Mouse (Mus musculus) ES-E14 (cell line): ENCODE data around the gene Tln1. TPM values are rescaled to one million over a fixed set of nuclear protein-coding genes. Genes with fewer than 3 reads are reported as not detected.

Experiments used
- DNase-seq: peaks from one replicate; pipeline ENCODE4 v3.0.0-alpha.2; 2013; ENCODE audit warnings: low read depth, low spot score
- H3K27ac ChIP-seq: 2 replicates; pipeline ENCODE4 v1.5.1; 2012; ENCODE audit warnings: low read depth, mild to moderate bottlenecking, low read length, moderate library complexity, mixed read lengths; ENCODE audit not compliant: poor library complexity, insufficient read depth, severe bottlenecking
- H3K36me3 ChIP-seq: 2 replicates; pipeline ENCODE4 v1.6.1; 2012; ENCODE audit warnings: mild to moderate bottlenecking, low read length, moderate library complexity, mixed read lengths; ENCODE audit not compliant: control insufficient read depth, poor library complexity, insufficient read depth, severe bottlenecking
- H3K4me1 ChIP-seq, 2 experiments: fragments of 150-350 bp in 1 of 2; sonication (generic) in 1 of 2; 2 replicates each; pipeline ENCODE4 v1.6.1; 2012; ENCODE audit warnings: low read length in 2 of 2, mild to moderate bottlenecking in 1 of 2, mixed read lengths in 1 of 2; ENCODE audit not compliant: control insufficient read depth in 2 of 2, insufficient read depth in 2 of 2, poor library complexity in 1 of 2
- H3K4me3 ChIP-seq, 2 experiments: fragments of 150-350 bp in 1 of 2; sonication (generic) in 1 of 2; 2 replicates each; pipeline ENCODE4 v1.5.1; 2012; ENCODE audit warnings: low read length in 2 of 2, low read depth in 1 of 2, mild to moderate bottlenecking in 1 of 2, mixed read lengths in 1 of 2; ENCODE audit not compliant: insufficient read depth in 1 of 2, poor library complexity in 1 of 2, severe bottlenecking in 1 of 2
- H3K9ac ChIP-seq: 2 replicates; pipeline ENCODE4 v1.6.1; 2012; ENCODE audit warnings: low read depth, mild to moderate bottlenecking, low read length, mixed read lengths; ENCODE audit not compliant: poor library complexity, insufficient read depth, severe bottlenecking
- H3K9me3 ChIP-seq: fragments of 150-350 bp; sonication (generic); 2 replicates; pipeline ENCODE4 v1.6.1; 2012; ENCODE audit warnings: low read depth, mild to moderate bottlenecking, low read length; ENCODE audit not compliant: control insufficient read depth, insufficient read depth
- CHD2 ChIP-seq: IDR thresholded peaks from 2 replicates; pipeline ENCODE4 v1.6.1; 2014; ENCODE audit warnings: mild to moderate bottlenecking, low read depth, low read length, inconsistent platforms
- HCFC1 ChIP-seq: IDR thresholded peaks from 2 replicates; pipeline ENCODE4 v1.6.1; 2012; ENCODE audit warnings: low read length, inconsistent platforms, borderline replicate concordance; ENCODE audit not compliant: insufficient read depth
- MAFK ChIP-seq: IDR thresholded peaks from 2 replicates; pipeline ENCODE4 v1.6.1; 2014; ENCODE audit warnings: mild to moderate bottlenecking, low read depth, low read length, inconsistent platforms; ENCODE audit not compliant: insufficient read depth
- ZC3H11A ChIP-seq: IDR thresholded peaks from 2 replicates; pipeline ENCODE4 v1.6.1; 2012; ENCODE audit warnings: low read depth, mild to moderate bottlenecking, inconsistent platforms, low read length, borderline replicate concordance
- ZNF384 ChIP-seq: IDR thresholded peaks from 2 replicates; pipeline ENCODE4 v1.6.1; 2012; ENCODE audit warnings: low read depth, low read length, inconsistent platforms
- in situ Hi-C, 2 experiments: fragments of 600-800 bp; cut with MboI; formaldehyde crosslinking; loops; one replicate each; pipeline ENCODE4 v1.15.1; 2025; ENCODE audit warnings: low sequenced_read_pairs in 2 of 2, inconsistent platforms in 1 of 2; ENCODE audit not compliant: unreplicated experiment in 2 of 2
- total RNA-seq: library from RNA; depleted of rRNA; stranded (reverse); fragments of 300-350 nt; gene quantifications from 2 replicates; pipeline ENCODE4 v1.2.3, GENCODE M21; 2012

The Tln1 gene
- total RNA-seq, 1 experiment = 105 TPM

DNA sequence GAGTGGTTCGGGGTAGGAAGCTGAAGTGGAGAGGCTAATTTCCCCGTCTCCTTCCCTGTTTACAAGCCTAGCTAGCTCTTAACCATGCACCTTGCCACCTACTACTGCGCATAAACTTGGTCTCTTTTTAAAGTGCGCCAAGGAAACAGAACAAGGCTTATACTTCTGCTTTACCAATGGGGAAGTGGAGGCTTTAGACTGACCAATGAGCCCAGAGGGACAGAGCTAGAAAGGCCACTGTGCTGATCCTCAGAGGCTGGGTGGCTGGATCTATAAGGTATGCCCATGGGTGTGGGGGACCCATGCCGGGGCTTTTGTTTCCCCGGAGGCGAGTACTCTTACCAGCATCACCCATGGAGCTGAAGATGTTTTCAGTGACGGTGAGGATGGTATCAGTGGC, 15.3 kb downstream of the Tln1 start:
- H3K4me3 ChIP-seq = no peak overlapping the region
- H3K27ac ChIP-seq = no peak overlapping the region
- no peak overlapping the region for H3K9ac ChIP-seq
- in situ Hi-C loops = no loop called here
- peaks cover 6% of the 10 kb centered on the region for H3K9me3 ChIP-seq
- no peak for DNase-seq
- no peaks in the 10 kb centered on the region for H3K4me1 ChIP-seq
- H3K36me3 ChIP-seq = peaks cover 90% of the 10 kb centered on the region
- TF ChIP-seq ZC3H11A = no peak
- TF ChIP-seq CHD2 = no peak
- TF ChIP-seq ZNF384 = no peak
- TF ChIP-seq MAFK = no peak
- TF ChIP-seq HCFC1 = no peak

DNA sequence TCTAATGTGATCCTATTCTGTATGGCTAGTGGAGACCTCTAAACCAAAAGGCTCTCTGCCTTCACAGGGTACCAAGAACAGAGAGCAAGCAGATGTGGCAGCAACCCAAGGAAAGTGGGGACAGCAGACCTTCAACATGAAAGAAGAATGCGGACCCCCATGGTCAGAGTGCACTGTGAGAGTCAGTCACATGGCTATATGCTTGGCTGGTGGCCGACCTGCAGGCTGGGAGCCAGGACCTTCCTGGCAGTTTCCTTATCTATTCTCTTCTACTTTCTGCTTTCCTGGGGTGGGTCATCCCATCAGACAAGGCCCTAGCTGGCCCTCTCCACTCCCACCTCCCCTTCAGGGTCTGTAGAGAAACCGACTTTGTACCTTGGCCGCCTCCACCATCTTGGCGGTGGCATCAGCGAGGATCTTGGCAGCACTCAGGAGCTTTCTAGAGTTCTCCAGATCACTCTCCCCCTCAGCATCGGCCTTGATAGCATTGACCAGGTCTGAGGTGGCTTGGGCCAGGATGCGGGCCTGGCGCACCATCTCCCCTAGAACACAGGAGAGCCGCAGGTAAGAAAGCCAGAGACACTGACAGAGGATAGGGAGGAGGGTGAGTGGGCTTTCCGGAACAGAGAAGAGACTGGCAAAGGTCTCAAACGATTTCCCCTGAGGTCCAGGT, 16.0 kb downstream of the Tln1 start:
- H3K36me3 ChIP-seq = peaks cover 97% of the 10 kb centered on the region
- H3K9ac ChIP-seq = no peak overlapping the region
- TF ChIP-seq ZNF384 (no peak), CHD2 (no peak), ZC3H11A (no peak)

DNA sequence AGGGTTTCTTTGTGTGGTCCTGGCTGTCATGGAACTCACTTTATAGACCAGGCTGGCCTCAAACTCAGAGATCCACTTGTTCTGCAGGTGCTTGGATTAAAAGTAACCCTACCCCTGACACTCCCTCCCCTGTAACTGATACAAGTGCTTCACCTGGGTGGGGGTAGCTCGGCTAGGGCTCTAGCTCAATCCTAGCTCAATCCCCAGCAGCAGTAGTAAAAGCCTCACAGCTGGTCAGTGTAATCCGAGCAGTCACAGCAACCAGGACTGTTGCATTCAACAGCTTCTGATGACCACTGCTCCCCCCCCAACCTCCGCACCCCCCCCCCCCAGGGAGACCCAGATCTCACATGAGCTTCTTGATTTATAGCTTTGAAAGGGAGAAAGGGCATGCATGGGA, 20.4 kb downstream of the Tln1 start:
- Histone ChIP-seq H3K4me3 (no peak overlapping the region), H3K9ac (no peak overlapping the region), H3K27ac (no peak overlapping the region), H3K9me3 (peaks cover 19% of the 10 kb centered on the region), H3K4me1 (no peaks in the 10 kb centered on the region), H3K36me3 (peaks cover 91% of the 10 kb centered on the region)
- DNase-seq = no peak
- in situ Hi-C loops = no loop called here
- TF ChIP-seq CHD2 (no peak), ZC3H11A (no peak), MAFK (no peak), HCFC1 (no peak), ZNF384 (no peak)

More for the DNA sequence above, 16.0 kb downstream of the Tln1 start:
- Histone ChIP-seq H3K9me3 (peaks cover 11% of the 10 kb centered on the region), H3K27ac (no peak overlapping the region), H3K4me3 (no peak overlapping the region), H3K4me1 (no peaks in the 10 kb centered on the region)
- DNase-seq = no peak
- in situ Hi-C loops = no loop called here

DNA sequence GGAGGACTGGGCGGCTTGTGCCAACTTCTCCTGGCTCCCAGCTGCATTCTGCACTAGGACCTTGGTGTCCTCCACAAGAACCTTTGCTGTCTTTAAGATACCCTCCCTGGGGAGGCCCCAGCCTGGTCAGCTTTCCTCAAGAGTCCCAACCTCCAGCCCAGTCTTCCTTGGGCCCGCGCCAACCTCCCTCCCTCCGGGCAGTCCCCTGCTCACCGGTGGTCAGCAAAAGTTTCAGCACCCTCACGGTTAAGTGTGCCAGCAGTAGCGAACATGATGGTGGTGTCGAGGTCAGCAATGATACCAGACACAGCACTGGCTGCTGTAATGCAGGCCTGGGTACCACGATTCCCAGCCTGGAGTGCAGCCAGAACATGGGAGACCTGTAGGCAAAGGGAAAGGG, 26.5 kb downstream of the Tln1 start:
- TF ChIP-seq ZNF384 = no peak
- Histone ChIP-seq H3K9me3 (peaks cover 7% of the 10 kb centered on the region; the same call in 1 of the 2 replicates), H3K9ac (no peak overlapping the region), H3K36me3 (peaks cover 87% of the 10 kb centered on the region), H3K4me1 (peaks cover 4 to 12% of the 10 kb centered on the region in 2 experiments; a peak in 2 of 4 replicates), H3K27ac (no peak overlapping the region), H3K4me3 (no peak overlapping the region)
- in situ Hi-C loops = no loop called here
- no peak for DNase-seq

GRCm38 (mm10) chr4:43535628-43536027, 26.9 kb downstream of the Tln1 start:
- Histone ChIP-seq H3K4me1 (peaks cover 4 to 12% of the 10 kb centered on the region in 2 experiments; a peak in 2 of 4 replicates), H3K9me3 (peaks cover 7% of the 10 kb centered on the region; the same call in 1 of the 2 replicates), H3K9ac (no peak overlapping the region), H3K36me3 (peaks cover 87% of the 10 kb centered on the region), H3K4me3 (no peak overlapping the region), H3K27ac (no peak overlapping the region)
- in situ Hi-C loops = no loop called here
- TF ChIP-seq ZNF384 = no peak
- TF ChIP-seq ZC3H11A = no peak
- no peak for TF ChIP-seq HCFC1
- no peak for TF ChIP-seq CHD2
- TF ChIP-seq MAFK = no peak
- no peak for DNase-seq
